Mouse (Mus musculus): Measurements from ENCODE around the gene Cyp17a1. TPM values are rescaled to one million over a fixed set of nuclear protein-coding genes. Genes with fewer than 3 reads are reported as not detected.

The Cyp17a1 gene
- polyA plus RNA-seq, 1 experiment from 2014 or later: not detected

DNA sequence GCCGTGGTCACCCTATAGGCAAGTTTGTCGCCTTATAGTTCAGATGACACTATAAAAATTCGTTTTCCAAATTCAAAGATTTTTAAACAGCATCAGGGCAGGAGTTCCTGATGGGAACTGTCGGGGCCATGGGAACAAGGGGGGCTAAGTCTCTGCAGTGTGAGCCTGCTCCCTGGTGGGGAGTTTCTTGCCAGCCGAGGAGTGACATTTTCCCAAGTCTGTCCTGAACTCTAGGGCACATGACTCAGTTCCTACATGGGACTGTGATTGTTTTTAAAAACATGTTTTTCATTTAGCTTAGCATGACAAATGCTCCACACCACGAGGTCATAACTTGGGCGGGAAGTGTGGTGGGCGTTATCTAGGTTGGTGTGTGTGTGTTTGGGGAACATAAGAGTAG, 25.1 kb downstream of the Cyp17a1 start:
- H3K36me3 ChIP-seq (replicated peaks): peaks cover 62% of the 10 kb centered on the region
- H3K27me3 ChIP-seq (replicated peaks; ENCODE audit: low read depth, poor library complexity, severe bottlenecking): no peaks in the 10 kb centered on the region
- H3K4me3 ChIP-seq: no peak overlapping the region
- H3K4me1 ChIP-seq: peaks cover 49% of the 10 kb centered on the region
- DNase-seq (ENCODE audit: low spot score): no peak
- H3K9me3 ChIP-seq: no peaks in the 10 kb centered on the region
- 87% methylated on average over 8 of the region's 8 CpGs for WGBS
- no peak overlapping the region for H3K27ac ChIP-seq (replicated peaks)

DNA sequence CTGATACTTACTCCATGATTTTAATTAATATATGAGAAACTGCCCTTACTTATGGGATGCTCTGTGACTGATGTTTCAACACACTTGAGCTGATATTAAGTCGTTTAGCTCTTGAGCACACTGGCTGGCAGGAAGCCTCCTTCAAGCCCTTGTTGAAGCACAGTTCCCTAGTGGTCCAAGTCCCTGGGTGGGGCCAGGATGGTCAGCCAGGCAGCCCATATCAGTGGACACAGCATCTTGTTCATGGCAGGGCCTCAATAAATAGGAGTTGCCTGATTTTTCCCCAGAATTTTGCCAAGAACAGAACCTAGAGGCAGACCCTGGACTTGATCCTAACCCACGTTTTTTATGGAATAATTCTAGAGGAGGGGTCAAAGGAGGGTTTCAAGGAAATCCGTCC, 25.7 kb downstream of the Cyp17a1 start:
- Histone ChIP-seq H3K36me3 (replicated peaks) (peaks cover 56% of the 10 kb centered on the region), H3K4me1 (peaks cover 55% of the 10 kb centered on the region), H3K9me3 (no peaks in the 10 kb centered on the region), H3K27ac (replicated peaks) (no peak overlapping the region), H3K4me3 (no peak overlapping the region), H3K27me3 (replicated peaks; ENCODE audit: low read depth, poor library complexity, severe bottlenecking) (no peaks in the 10 kb centered on the region)
- DNase-seq (ENCODE audit: low spot score): no peak
- 67% methylated on average over 3 of the region's 3 CpGs for WGBS

DNA sequence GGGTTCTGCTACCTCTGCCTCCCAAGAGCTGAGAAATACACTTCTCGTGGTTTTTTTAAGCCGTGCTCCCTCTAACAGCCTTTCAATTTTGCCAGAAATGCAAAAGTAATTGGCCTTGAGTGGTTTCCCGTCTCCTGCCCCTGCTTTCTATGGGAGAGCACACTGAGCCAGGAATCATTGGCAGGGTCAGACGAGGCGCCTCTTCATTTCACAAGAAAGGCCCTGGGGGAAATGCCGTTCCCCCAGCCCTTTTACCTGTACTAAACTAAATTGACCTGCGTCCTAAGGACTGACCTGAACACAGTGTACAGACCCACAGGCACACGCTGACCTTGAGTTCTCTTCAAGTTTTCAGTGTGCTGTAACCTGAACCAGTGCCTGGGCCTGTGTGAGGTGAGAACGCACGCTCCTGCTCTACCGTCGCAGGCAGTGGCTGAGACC, 26.9 kb downstream of the Cyp17a1 start:
- Histone ChIP-seq H3K9me3 (no peaks in the 10 kb centered on the region), H3K4me3 (no peak overlapping the region), H3K4me1 (peaks cover 67% of the 10 kb centered on the region), H3K36me3 (replicated peaks) (peaks cover 52% of the 10 kb centered on the region), H3K27me3 (replicated peaks; ENCODE audit: low read depth, poor library complexity, severe bottlenecking) (no peaks in the 10 kb centered on the region), H3K27ac (replicated peaks) (peak overlapping the region; percentile 70; the same call in 1 of the 2 replicates)
- no peak for DNase-seq (ENCODE audit: low spot score)
- WGBS: 64% methylated on average over 12 of the region's 12 CpGs

DNA sequence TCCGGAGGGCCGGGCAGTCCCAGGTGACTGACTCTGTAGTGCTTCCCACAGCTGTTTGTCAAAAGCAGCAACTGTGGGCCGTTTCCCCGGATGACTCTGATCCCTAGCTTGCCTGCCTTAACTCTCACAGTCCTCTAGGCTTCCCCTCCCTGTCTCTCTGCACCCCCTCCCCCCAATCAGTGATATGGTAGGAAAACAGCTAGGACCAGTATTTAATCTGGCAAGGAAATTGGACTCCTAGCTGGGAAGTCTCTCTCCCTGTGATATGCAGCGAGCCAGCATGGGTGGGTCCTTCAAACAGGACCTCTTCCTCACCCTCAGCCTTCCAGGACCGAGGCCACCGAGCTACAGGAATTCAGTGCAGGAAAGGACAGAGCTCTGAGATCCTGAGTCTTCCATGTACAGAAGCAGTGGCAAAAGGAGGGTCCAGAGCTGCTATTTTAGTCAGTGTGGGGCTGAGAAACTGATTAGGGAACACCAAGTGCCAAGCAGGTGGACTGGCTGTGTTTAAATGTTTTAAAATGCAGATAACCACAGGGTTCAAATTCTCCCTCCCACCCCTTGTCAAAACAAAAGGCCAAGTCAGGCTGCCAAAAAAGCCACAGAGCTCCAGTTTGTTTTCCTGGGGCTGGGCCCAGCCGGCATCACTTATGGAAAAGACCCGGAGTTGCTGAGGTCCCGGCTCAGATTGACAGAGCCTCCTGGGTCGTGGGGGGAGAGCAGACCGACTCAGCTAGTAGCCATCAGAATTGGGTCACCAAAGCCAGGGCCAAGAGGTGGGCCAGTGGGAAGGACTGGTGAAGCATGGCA, 28.0 kb downstream of the Cyp17a1 start:
- peak overlapping the region; percentile 70 for H3K27ac ChIP-seq (replicated peaks)
- peak; percentile 59 for DNase-seq (ENCODE audit: low spot score)
- peaks cover 59% of the 10 kb centered on the region for H3K36me3 ChIP-seq (replicated peaks)
- H3K4me1 ChIP-seq: peaks cover 75% of the 10 kb centered on the region
- no peak overlapping the region for H3K4me3 ChIP-seq
- 26% methylated on average over 12 of the region's 12 CpGs for WGBS
- H3K9me3 ChIP-seq: no peaks in the 10 kb centered on the region
- H3K27me3 ChIP-seq (replicated peaks; ENCODE audit: low read depth, poor library complexity, severe bottlenecking): no peaks in the 10 kb centered on the region

DNA sequence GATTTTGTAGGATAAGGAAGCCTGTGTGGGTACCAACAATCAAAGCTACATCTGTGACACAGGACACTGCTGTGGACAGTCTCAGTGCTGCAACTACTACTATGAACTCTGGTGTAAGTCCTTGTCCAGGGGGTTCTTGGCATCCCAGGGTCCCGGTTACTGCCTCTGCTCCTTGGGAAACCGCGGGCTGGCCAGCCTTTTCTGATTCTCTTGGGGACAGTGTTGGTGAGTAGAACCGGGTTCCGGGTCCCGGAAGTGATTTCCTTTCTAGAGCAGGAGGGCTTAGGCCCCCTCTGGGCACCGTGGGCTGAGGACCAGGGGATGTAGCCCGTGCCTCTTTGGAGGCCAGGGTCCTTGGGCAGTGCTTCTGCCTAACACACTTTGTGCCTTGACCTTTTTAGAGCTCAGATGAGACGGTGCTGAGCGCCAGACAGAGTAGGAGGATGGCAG, 28.6 kb downstream of the Cyp17a1 start:
- no peak for DNase-seq (ENCODE audit: low spot score)
- peak overlapping the region; percentile 65 for H3K27ac ChIP-seq (replicated peaks)
- no peak overlapping the region for H3K4me3 ChIP-seq
- H3K36me3 ChIP-seq (replicated peaks): peaks cover 60% of the 10 kb centered on the region
- whole genome bisulfite sequencing: 67% methylated on average over 10 of the region's 10 CpGs
- no peaks in the 10 kb centered on the region for H3K9me3 ChIP-seq
- peaks cover 81% of the 10 kb centered on the region for H3K4me1 ChIP-seq
- H3K27me3 ChIP-seq (replicated peaks; ENCODE audit: low read depth, poor library complexity, severe bottlenecking): no peaks in the 10 kb centered on the region

DNA sequence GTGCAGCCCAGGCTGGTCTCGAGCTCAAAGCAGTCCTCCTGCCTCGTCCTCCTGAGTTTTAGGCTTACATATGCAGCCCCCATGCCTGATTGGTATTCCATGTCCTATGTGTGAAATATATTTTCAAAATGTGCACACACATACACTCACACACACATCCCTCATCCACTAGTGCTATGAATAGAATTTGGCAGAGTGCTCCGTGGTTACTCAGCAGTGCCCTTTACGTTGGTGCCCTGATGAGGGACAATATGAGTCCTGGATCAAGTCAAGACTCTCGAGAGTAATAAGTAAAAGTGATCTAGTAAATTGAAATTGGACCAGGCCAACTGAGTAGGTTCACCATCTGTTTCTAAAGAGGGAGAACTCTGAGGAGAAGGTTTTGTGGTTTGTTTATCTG, 29.7 kb downstream of the Cyp17a1 start:
- peak overlapping the region; percentile 60 for H3K27ac ChIP-seq (replicated peaks)
- H3K36me3 ChIP-seq (replicated peaks): peaks cover 57% of the 10 kb centered on the region
- no peak overlapping the region for H3K4me3 ChIP-seq
- DNase-seq (ENCODE audit: low spot score): no peak
- 86% methylated on average over 5 of the region's 5 CpGs for WGBS
- H3K27me3 ChIP-seq (replicated peaks; ENCODE audit: low read depth, poor library complexity, severe bottlenecking): no peaks in the 10 kb centered on the region
- H3K9me3 ChIP-seq: no peaks in the 10 kb centered on the region
- H3K4me1 ChIP-seq: peaks cover 85% of the 10 kb centered on the region

DNA sequence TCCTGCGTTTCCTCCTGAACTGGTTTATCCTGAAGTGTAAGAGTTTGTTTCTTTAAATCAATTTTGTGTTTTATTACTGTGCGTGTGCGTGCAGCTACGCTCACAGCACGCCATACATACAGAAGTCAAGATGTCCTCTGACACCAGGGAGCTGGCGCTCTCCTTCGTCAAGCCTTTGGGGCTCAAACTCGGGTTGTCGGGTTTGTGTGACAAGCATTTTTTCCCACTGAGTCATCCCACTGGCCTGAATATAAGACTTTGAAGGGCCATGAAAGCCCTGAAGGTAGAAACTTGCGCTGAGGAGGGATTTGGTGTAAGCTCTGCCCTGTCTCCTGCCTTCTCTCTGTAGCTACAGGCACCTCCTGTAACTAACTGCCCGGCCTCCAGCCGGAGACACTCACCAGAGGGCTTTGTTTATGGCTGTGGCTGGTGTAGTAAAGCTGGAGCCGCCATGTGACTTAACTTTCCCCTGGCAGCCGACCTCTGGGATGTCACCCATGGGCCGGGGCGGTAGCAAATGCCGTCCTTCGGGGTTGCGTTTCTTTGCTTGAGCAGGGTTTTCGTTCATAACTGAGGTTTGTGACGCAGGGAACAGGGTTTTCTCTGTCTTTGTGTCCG, 30.7 kb downstream of the Cyp17a1 start:
- H3K4me1 ChIP-seq: peaks cover 86% of the 10 kb centered on the region
- H3K27ac ChIP-seq (replicated peaks): peak overlapping the region; percentile 60
- no peaks in the 10 kb centered on the region for H3K27me3 ChIP-seq (replicated peaks; ENCODE audit: low read depth, poor library complexity, severe bottlenecking)
- WGBS: 73% methylated on average over 22 of the region's 22 CpGs
- 0 out of 2 replicates have a peak overlapping the region, but pooled peaks have one; percentile 21 for H3K4me3 ChIP-seq
- no peaks in the 10 kb centered on the region for H3K9me3 ChIP-seq
- peaks cover 56% of the 10 kb centered on the region for H3K36me3 ChIP-seq (replicated peaks)
- no peak for DNase-seq (ENCODE audit: low spot score)

DNA sequence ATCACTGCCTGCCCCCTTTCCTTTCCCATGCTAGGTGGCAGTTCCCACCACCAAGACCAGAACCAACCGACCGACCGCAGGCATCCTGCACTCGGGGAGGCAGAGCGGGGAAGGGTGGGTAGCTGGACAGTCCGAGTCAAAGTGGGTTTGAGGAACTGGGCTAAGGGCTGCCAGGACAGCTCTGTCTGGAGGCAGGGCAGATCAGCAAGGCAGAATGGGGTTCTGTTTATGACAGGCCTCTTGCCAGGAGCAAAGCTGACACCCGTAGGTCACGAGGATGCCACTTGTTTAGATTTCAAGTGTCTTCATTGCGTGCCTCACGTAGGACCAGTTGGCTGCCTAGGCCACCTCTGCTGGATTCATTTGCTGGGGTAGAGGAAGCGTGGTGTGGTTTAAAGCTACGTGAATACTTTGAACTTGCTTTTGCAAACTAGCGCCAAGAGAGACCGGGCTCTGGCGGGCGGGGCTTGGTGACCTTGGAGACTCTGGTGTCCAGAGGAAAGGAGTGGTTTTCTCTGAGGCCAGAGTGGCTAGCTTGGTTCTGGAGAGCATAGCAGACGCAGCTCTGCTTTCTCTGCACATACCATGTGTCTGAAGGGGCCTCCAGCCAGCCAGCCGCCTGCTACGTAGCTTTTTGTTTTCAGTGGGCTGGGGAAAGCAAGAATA, 31.4 kb downstream of the Cyp17a1 start:
- H3K4me1 ChIP-seq: peaks cover 85% of the 10 kb centered on the region
- peak; percentile 48 for DNase-seq (ENCODE audit: low spot score)
- peaks cover 54% of the 10 kb centered on the region for H3K36me3 ChIP-seq (replicated peaks)
- peak overlapping the region; percentile 60 for H3K27ac ChIP-seq (replicated peaks)
- no peaks in the 10 kb centered on the region for H3K9me3 ChIP-seq
- H3K27me3 ChIP-seq (replicated peaks; ENCODE audit: low read depth, poor library complexity, severe bottlenecking): no peaks in the 10 kb centered on the region
- 73% methylated on average over 19 of the region's 19 CpGs for WGBS
- H3K4me3 ChIP-seq: peak overlapping the region; percentile 21; the same call in 1 of the 2 replicates

DNA sequence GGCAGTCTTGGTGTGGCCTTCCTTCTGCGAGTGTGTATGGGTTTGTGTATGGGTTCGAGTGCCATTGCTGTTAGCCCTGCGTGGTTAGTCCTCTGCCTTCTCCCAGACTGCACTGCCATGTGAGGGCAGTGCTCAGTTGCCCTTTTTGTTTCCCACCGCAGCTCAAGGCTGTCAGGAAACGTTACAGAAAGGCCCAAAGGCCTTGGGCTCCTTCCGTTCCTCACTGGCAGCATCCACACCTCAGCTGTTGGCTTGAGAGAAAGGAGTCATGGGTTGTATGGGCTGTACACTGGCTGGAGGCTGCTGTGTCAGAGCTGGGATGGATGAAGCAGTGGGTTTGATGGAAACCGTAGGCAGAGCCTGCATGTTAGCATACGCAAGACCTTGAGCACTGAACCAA, 32.2 kb downstream of the Cyp17a1 start:
- no peak for DNase-seq (ENCODE audit: low spot score)
- Histone ChIP-seq H3K27ac (replicated peaks) (peak overlapping the region; percentile 40; the same call in 1 of the 2 replicates), H3K9me3 (no peaks in the 10 kb centered on the region), H3K4me3 (no peak overlapping the region), H3K27me3 (replicated peaks; ENCODE audit: low read depth, poor library complexity, severe bottlenecking) (no peaks in the 10 kb centered on the region), H3K4me1 (peaks cover 85% of the 10 kb centered on the region), H3K36me3 (replicated peaks) (peaks cover 47% of the 10 kb centered on the region)
- 87% methylated on average over 8 of the region's 8 CpGs for WGBS

DNA sequence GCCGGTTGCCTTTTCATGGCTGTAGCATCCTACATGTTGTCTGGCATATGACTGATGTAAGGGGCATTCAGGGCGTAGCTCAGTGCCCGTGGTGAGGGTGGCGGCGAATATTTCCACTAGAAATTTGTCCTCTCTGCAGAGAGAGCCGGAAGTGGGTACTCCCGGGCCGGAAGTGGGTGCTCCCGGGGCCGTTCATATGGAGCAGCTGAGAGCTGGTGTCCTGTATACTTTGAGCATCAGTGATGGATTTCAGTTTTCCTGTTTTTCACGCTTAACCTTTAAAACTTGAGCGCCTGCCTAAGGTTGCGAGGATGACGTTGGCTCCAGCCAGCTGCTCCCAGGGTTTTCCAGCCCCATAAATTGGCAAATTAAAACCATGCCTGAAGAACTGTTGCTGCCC, 33.5 kb downstream of the Cyp17a1 start:
- Histone ChIP-seq H3K27me3 (replicated peaks; ENCODE audit: low read depth, poor library complexity, severe bottlenecking) (no peaks in the 10 kb centered on the region), H3K4me1 (peaks cover 79% of the 10 kb centered on the region), H3K36me3 (replicated peaks) (peaks cover 44% of the 10 kb centered on the region), H3K27ac (replicated peaks) (no peak overlapping the region; the same call in 1 of the 2 replicates), H3K4me3 (no peak overlapping the region), H3K9me3 (no peaks in the 10 kb centered on the region)
- 85% methylated on average over 14 of the region's 14 CpGs for WGBS
- DNase-seq (ENCODE audit: low spot score): no peak

DNA sequence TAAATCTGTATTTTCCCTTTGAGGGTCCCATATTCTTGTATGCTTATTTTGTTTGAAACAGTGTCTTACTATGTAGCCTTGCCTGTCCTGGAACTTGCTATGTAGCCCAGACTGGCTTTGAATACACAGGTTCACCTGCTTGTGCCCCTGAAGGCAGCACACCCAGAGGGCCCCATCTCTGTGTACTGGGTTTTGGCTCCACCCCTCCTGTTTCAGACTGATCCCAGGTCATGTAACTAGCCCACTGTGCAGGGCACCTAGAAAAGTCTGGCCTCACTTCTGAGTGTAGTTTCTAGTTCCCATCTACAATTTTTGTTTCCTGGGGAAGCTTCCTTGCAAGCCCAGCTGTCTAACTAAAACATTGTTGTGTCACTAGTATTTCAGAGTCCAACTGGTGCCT, 33.9 kb downstream of the Cyp17a1 start:
- peaks cover 75% of the 10 kb centered on the region for H3K4me1 ChIP-seq
- H3K27ac ChIP-seq (replicated peaks): no peak overlapping the region
- no peak overlapping the region for H3K4me3 ChIP-seq
- H3K9me3 ChIP-seq: no peaks in the 10 kb centered on the region
- no peak for DNase-seq (ENCODE audit: low spot score)
- peaks cover 44% of the 10 kb centered on the region for H3K36me3 ChIP-seq (replicated peaks)
- no peaks in the 10 kb centered on the region for H3K27me3 ChIP-seq (replicated peaks; ENCODE audit: low read depth, poor library complexity, severe bottlenecking)

DNA sequence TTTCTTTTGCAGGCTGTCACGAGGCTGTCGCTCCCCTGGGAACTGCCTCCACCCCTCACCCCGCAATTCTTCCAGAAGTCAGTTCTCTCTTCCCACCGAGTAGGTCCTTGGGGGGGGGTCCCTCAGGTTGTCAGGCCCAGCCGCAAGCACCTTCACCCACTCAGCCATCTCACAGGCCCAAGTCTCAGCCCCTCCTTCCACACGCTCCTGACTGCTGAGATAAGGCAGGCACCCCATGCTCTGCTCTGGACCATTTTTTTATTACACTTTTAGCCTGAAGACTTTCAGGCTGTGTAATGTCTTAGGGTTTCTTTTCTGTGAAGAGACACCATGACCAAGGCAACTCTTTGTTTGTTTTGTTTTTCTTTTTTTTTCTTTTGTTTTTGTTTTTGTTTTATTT, 35.4 kb downstream of the Cyp17a1 start:
- no peak for DNase-seq (ENCODE audit: low spot score)
- no peaks in the 10 kb centered on the region for H3K9me3 ChIP-seq
- no peak overlapping the region for H3K27ac ChIP-seq (replicated peaks)
- peaks cover 60% of the 10 kb centered on the region for H3K4me1 ChIP-seq
- H3K4me3 ChIP-seq: no peak overlapping the region
- WGBS: 80% methylated on average over 6 of the region's 6 CpGs
- H3K36me3 ChIP-seq (replicated peaks): peaks cover 55% of the 10 kb centered on the region
- H3K27me3 ChIP-seq (replicated peaks; ENCODE audit: low read depth, poor library complexity, severe bottlenecking): no peaks in the 10 kb centered on the region
